Mouse (Mus musculus) megakaryocyte, embryonic 14.5 days (primary cell): ENCODE results near the gene Pde4d.

Experiments
- FLI1 ChIP-seq: IDR thresholded peaks from 2 replicates; pipeline ENCODE4 v1.6.1; 2012; ENCODE audit warnings: low read length, inconsistent platforms, mixed read lengths
- GATA1 ChIP-seq: IDR thresholded peaks from 3 replicates; pipeline ENCODE4 v1.6.1; 2012; ENCODE audit warnings: mixed read lengths, low read length, inconsistent platforms, borderline replicate concordance

- TF ChIP-seq GATA1 (no peak), FLI1 (no peak)
Observed at GRCm38 (mm10) chr13:108536436-108536835, 86.7 kb downstream of the Pde4d start.
